Mouse (Mus musculus) midbrain, embryonic 16.5 days (tissue): Measurements from ENCODE around the gene Mical2. TPM values are rescaled to one million over a fixed set of nuclear protein-coding genes. Genes with fewer than 3 reads are reported as not detected.

ENCODE experiments used
- ATAC-seq: fragments of 200-750 bp; cut with Nextera tagmentation; 2 replicates; pipeline ENCODE4 v1.8.0; 2017; ENCODE audit warnings: moderate TSS enrichment
- H3K27ac ChIP-seq: fragments of 300-500 bp; sonication (generic); 2 replicates; pipeline ENCODE4 v1.5.1; 2014; ENCODE audit warnings: mild to moderate bottlenecking, low read length, mixed read lengths
- H3K27me3 ChIP-seq: fragments of 300-500 bp; sonication (generic); 2 replicates; pipeline ENCODE4 v1.6.1; 2014; ENCODE audit warnings: low read depth, low read length, mixed read lengths; ENCODE audit not compliant: control insufficient read depth, insufficient read depth
- H3K36me3 ChIP-seq: fragments of 300-500 bp; sonication (generic); 2 replicates; pipeline ENCODE4 v1.6.1; 2014; ENCODE audit warnings: mild to moderate bottlenecking, low read length, moderate library complexity, mixed read lengths; ENCODE audit not compliant: control insufficient read depth, insufficient read depth
- H3K4me1 ChIP-seq: fragments of 300-500 bp; sonication (generic); 2 replicates; pipeline ENCODE4 v1.6.1; 2014; ENCODE audit warnings: mild to moderate bottlenecking, low read length, mixed read lengths; ENCODE audit not compliant: control insufficient read depth, insufficient read depth
- H3K4me2 ChIP-seq: fragments of 300-500 bp; sonication (generic); 2 replicates; pipeline ENCODE4 v1.6.1; 2014; ENCODE audit warnings: mild to moderate bottlenecking, low read length, mixed read lengths
- H3K4me3 ChIP-seq: fragments of 300-500 bp; sonication (generic); 2 replicates; pipeline ENCODE4 v1.5.1; 2014; ENCODE audit warnings: low read depth, mild to moderate bottlenecking, low read length, moderate library complexity, mixed read lengths
- H3K9ac ChIP-seq: fragments of 300-500 bp; sonication (generic); 2 replicates; pipeline ENCODE4 v1.6.1; 2014; ENCODE audit warnings: low read depth, low read length, mixed read lengths
- H3K9me3 ChIP-seq: fragments of 300-500 bp; sonication (generic); replicated peaks from 2 replicates; pipeline ENCODE4 v1.6.1; 2014; ENCODE audit warnings: mild to moderate bottlenecking, low read length, mixed read lengths; ENCODE audit not compliant: control insufficient read depth, poor library complexity, severe bottlenecking
- WGBS: fragments of 180-500 bp; shearing (Covaris S2); extraction: QIAGEN DNeasy Blood & Tissue Kit; methylation state at CpG from one replicate; pipeline ENCODE4 v1.1.7; 2014; 5-methylcytosine and 5-hydroxymethylcytosine counted together
- polyA plus RNA-seq: library from polyadenylated mRNA; unstranded; fragments of >200 nt; fragmentation: Nextera tagmentation; extraction: Ambion mirVana; gene quantifications from 2 replicates; pipeline ENCODE4 v1.2.1, GENCODE M21; 2015

The Mical2 gene
- polyA plus RNA-seq, 1 experiment from 2014 or later: 5.1 TPM

- Histone ChIP-seq H3K4me2 (no peak overlapping the region), H3K27ac (no peak overlapping the region), H3K9me3 (no peaks in the 10 kb centered on the region), H3K4me3 (no peak overlapping the region), H3K4me1 (no peaks in the 10 kb centered on the region), H3K27me3 (no peaks in the 10 kb centered on the region), H3K36me3 (no peaks in the 10 kb centered on the region), H3K9ac (no peak overlapping the region)
- WGBS: 80% methylated on average over 3 of the region's 3 CpGs
- no peak for ATAC-seq
Observed at GRCm38 (mm10) chr7:112275093-112275492, 49.4 kb downstream of the Mical2 start.

DNA sequence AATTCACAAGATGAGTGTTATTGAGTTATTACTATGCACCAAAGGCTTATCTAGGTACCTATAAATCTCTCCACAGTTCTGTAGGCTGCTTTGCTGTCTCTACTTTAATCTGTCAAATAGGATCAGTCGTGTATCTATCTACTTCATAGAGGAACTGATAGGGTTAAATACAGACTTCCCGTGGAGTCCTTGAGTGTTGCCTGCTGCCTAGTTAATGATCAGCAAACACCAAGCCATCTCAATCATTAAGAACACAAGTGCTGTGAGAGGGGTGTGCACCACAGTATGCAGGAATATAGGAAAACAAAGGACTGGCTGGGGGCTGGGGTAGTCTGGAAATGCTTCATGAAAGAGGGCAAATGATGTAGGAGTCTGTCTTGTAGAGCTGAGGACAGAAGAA lies 50.2 kb downstream of the Mical2 start:
- no peaks in the 10 kb centered on the region for H3K36me3 ChIP-seq
- H3K27me3 ChIP-seq: no peaks in the 10 kb centered on the region
- no peak overlapping the region for H3K4me2 ChIP-seq
- no peak for ATAC-seq
- no peaks in the 10 kb centered on the region for H3K4me1 ChIP-seq
- no peak overlapping the region for H3K27ac ChIP-seq
- no peak overlapping the region for H3K4me3 ChIP-seq
- no peak overlapping the region for H3K9ac ChIP-seq
- WGBS: 41% methylated on average over 2 of the region's 2 CpGs
- no peaks in the 10 kb centered on the region for H3K9me3 ChIP-seq

DNA sequence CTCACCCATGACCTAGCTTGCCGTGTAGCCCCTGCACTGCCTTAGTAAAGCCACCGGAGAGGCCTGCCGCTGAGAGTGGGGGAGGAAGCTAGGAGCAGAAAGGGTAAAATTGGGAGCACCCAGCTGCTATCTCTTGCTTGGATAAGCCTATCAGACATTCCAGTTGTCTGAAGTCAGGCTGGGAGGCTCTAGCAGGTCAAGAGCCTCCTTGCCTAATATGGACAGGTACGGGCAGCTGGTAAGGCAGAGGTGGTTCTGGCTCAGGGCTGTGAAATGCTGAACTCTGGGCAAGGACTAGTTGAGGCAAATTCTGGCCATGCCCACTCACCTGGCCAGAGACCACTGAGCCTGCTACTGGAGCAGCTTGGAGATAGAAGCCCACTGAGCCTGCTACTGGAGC lies 51.2 kb downstream of the Mical2 start:
- H3K4me1 ChIP-seq: no peaks in the 10 kb centered on the region
- 91% methylated on average over 4 of the region's 4 CpGs for WGBS
- H3K9ac ChIP-seq: no peak overlapping the region
- no peak overlapping the region for H3K4me3 ChIP-seq
- H3K4me2 ChIP-seq: no peak overlapping the region
- H3K27me3 ChIP-seq: no peaks in the 10 kb centered on the region
- no peak for ATAC-seq
- no peaks in the 10 kb centered on the region for H3K9me3 ChIP-seq
- H3K27ac ChIP-seq: no peak overlapping the region
- no peaks in the 10 kb centered on the region for H3K36me3 ChIP-seq

DNA sequence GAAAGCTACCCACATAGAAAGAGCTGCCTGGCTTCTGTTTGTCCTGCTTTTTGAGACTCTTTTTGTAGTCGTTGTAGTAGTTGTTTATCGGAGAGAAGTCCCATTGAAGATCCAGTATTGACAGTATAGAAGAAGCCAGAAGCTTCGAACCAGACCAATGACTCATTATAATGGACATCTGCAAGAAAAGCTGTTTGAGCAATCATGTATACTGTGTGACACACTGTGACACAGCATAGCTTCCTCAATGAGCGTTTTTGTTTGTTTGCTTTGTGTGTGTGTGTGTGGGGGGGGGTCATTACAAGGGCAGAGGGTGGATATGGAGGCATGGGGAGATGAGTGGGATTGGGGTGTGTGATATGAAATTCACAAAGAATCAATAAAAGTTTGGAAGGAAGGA lies 53.0 kb downstream of the Mical2 start:
- no peak for ATAC-seq
- 74% methylated on average over 4 of the region's 4 CpGs for WGBS
- H3K27me3 ChIP-seq: no peaks in the 10 kb centered on the region

DNA sequence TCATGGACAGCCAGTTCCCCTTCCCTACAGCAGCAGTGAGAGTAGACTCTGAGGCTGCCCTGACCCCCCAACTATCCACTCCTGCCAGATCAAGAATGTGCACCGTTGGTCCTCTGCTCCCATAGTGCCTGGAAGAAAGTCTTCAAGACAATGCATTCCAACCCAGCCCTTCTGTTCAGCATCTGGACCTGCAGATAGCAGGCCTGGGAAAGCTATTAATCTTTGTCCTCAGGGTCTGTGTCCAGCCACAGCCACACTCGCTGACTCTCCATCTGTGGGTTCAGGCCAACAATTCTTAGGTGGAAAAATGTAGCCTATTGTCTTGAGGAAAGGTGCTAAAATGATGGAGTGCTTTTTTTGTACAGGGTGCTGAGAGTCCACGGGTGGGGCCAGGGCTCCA lies 54.8 kb downstream of the Mical2 start:
- Histone ChIP-seq H3K27ac (no peak overlapping the region), H3K4me2 (no peak overlapping the region), H3K9ac (no peak overlapping the region), H3K36me3 (no peaks in the 10 kb centered on the region), H3K27me3 (no peaks in the 10 kb centered on the region), H3K9me3 (no peaks in the 10 kb centered on the region), H3K4me3 (no peak overlapping the region), H3K4me1 (no peaks in the 10 kb centered on the region)
- 73% methylated on average over 3 of the region's 3 CpGs for WGBS
- no peak for ATAC-seq

More for the DNA sequence above, 53.0 kb downstream of the Mical2 start:
- no peak overlapping the region for H3K4me3 ChIP-seq
- H3K9me3 ChIP-seq: no peaks in the 10 kb centered on the region
- no peak overlapping the region for H3K27ac ChIP-seq
- no peaks in the 10 kb centered on the region for H3K36me3 ChIP-seq
- no peaks in the 10 kb centered on the region for H3K4me1 ChIP-seq
- H3K9ac ChIP-seq: no peak overlapping the region
- H3K4me2 ChIP-seq: no peak overlapping the region

DNA sequence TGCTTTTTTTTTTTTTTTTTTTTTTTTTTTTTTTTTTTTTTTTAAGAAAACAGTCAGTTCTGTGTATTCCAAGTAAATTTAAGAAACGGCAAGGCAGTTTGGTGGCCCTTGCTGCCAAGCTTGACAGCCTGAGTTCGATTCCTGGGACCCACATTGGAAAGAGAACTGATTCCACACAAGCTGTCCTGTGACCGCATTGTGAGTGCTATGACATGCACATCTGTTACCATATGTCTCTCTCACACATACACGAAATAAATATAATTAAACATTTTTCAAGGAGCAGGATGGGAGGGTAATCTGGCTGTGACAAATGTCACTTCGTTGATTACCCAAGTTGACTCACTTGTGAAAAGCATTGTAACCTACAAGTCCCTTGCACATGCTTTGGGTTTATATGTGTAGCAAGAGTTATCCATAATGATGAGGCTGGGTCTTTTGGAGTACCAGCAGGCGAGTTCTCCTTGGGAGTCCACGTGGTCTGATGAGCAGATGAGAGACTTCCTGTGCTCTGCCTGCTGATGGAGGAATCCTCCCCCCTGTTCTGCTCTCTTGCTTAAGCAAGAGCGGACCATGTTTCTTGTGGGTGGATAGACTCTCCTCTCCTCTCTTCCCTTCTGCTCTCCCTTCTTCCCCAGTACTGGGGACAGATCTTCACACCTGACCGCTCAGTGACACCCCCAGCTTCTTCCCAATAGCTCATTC lies 58.1 kb downstream of the Mical2 start:
- Histone ChIP-seq H3K9me3 (no peaks in the 10 kb centered on the region), H3K36me3 (no peaks in the 10 kb centered on the region), H3K27me3 (no peaks in the 10 kb centered on the region), H3K4me2 (no peak overlapping the region), H3K9ac (no peak overlapping the region), H3K27ac (no peak overlapping the region), H3K4me1 (no peaks in the 10 kb centered on the region; the same call in 1 of the 2 replicates), H3K4me3 (no peak overlapping the region)
- 75% methylated on average over 9 of the region's 9 CpGs for WGBS
- ATAC-seq: no peak

DNA sequence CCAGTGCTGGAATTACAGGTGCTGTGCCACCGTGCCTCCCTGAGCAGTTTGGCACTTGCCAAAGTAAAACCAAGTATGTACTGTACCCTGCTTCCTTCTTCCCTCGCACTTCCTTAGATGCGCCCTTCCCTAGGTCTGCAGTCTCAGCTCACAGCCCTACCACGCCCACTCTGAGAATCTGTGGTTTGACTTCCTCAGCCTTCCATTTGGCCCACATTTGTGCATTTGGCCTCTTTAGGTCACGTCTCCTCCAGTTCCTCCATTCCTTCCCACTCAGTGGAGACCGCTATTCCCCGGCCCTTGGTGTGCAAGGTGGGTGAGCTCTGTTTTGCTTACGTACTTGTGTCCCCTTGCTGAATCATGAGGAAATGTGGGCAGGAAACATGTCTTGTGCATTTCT lies 59.9 kb downstream of the Mical2 start:
- H3K27ac ChIP-seq: no peak overlapping the region
- no peaks in the 10 kb centered on the region for H3K36me3 ChIP-seq
- no peaks in the 10 kb centered on the region for H3K9me3 ChIP-seq
- no peak for ATAC-seq
- H3K4me2 ChIP-seq: no peak overlapping the region
- H3K27me3 ChIP-seq: no peaks in the 10 kb centered on the region
- H3K4me1 ChIP-seq: no peaks in the 10 kb centered on the region; the same call in 1 of the 2 replicates
- no peak overlapping the region for H3K9ac ChIP-seq
- H3K4me3 ChIP-seq: no peak overlapping the region
- WGBS: 91% methylated on average over 8 of the region's 8 CpGs

- H3K4me3 ChIP-seq: no peak overlapping the region
- H3K9me3 ChIP-seq: no peaks in the 10 kb centered on the region
- ATAC-seq: no peak
- no peaks in the 10 kb centered on the region for H3K27me3 ChIP-seq
- no peaks in the 10 kb centered on the region; the same call in 1 of the 2 replicates for H3K4me1 ChIP-seq
- no peaks in the 10 kb centered on the region for H3K36me3 ChIP-seq
- H3K4me2 ChIP-seq: no peak overlapping the region
- 98% methylated on average over 5 of the region's 5 CpGs for WGBS
- H3K9ac ChIP-seq: no peak overlapping the region
- H3K27ac ChIP-seq: no peak overlapping the region
Observed at GRCm38 (mm10) chr7:112288352-112289107, 62.9 kb downstream of the Mical2 start.

DNA sequence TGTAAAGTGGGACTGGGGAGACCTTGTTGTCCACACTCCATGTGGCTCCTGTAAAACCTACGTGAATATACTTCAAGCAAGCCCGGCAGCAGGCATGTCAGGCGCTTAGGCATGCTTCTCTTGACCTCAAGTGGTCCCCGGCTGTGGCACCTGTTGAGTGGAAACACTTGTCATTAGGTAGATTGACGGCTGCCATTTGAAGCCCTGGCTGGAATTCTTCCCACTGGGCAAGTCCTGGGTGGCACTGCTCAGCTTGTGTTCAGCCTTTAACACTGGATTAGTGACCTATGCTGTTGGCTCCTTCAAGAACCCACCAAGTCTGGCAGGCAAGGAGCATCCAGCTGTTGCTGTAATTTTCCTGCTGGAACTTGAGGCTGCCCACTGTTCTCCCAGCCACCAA lies 63.9 kb downstream of the Mical2 start:
- Histone ChIP-seq H3K36me3 (no peaks in the 10 kb centered on the region), H3K9me3 (no peaks in the 10 kb centered on the region), H3K4me1 (no peaks in the 10 kb centered on the region; the same call in 1 of the 2 replicates), H3K4me3 (no peak overlapping the region), H3K27ac (no peak overlapping the region), H3K9ac (no peak overlapping the region), H3K4me2 (no peak overlapping the region), H3K27me3 (no peaks in the 10 kb centered on the region)
- 65% methylated on average over 5 of the region's 5 CpGs for WGBS
- no peak for ATAC-seq
